In genomic region chr11:77930751-77931540, GRCm38 (mm10) we compare ENCODE assay signal across 8 mouse cellular contexts. TPM values are rescaled to one million over a fixed set of nuclear protein-coding genes. Genes with fewer than 3 reads are reported as not detected.
DNase-seq lines count a peak whose midpoint lies in the region; ATAC-seq and TF ChIP-seq lines count a peak whose summit lies in the region.

Gene Sez6, plus strand, starts transcription at chr11:77930800.

- peak; percentile 92 for DNase-seq in adrenal gland, postnatal 14 days
- DNase-seq in embryo, embryonic 9.5 days (ENCODE audit: extremely low spot score): peak; percentile 82
- peak; percentile 92 for DNase-seq in heart, adult 11 months
- DNase-seq in kidney, adult 18-20 months: peak; percentile 81
- peak; percentile 90 for DNase-seq in limb, embryonic 11.5 days (ENCODE audit: low spot score)
- peak; percentile 93 for DNase-seq in midbrain, embryonic 14.5 days
- DNase-seq in spleen, adult 2 months (ENCODE audit: low read depth in 1 of 2, low spot score in 2 of 2): peak; percentile 15 to 46

- H3K9ac ChIP-seq in limb, embryonic 11.5 days (ENCODE audit: low read length): no peak within 1 kb of the TSS
- H3K9ac ChIP-seq in midbrain, embryonic 14.5 days (replicated peaks; ENCODE audit: low read length): peak within 1 kb of the TSS; percentile 92

- no peak within 1 kb of the TSS for H3K27ac ChIP-seq in limb, embryonic 11.5 days (replicated peaks; ENCODE audit: low read depth, low read length)
- H3K27ac ChIP-seq in midbrain, embryonic 14.5 days (replicated peaks; ENCODE audit: low read depth, low read length): peak within 1 kb of the TSS; percentile 93
- no peak within 1 kb of the TSS for H3K27ac ChIP-seq in spleen, adult 2 months (ENCODE audit: insufficient read depth, low read length)

- peak within 1 kb of the TSS; percentile 84 for H3K4me2 ChIP-seq in limb, embryonic 11.5 days (ENCODE audit: low read depth, severe bottlenecking)
- H3K4me2 ChIP-seq in midbrain, embryonic 14.5 days (ENCODE audit: low read length): peak within 1 kb of the TSS; percentile 87

- H3K9me3 ChIP-seq in limb, embryonic 11.5 days (ENCODE audit: control insufficient read depth, low read length): no peaks in the 10 kb centered on the region
- no peaks in the 10 kb centered on the region for H3K9me3 ChIP-seq in midbrain, embryonic 14.5 days (ENCODE audit: control insufficient read depth, low read length)

- peak; percentile 47; the same call in 1 of the 2 replicates for ATAC-seq in limb, embryonic 11.5 days (ENCODE audit: insufficient number of reproducible peaks, low FRiP score, low TSS enrichment, low read depth)
- peak; percentile 72 for ATAC-seq in midbrain, embryonic 14.5 days (ENCODE audit: low FRiP score, low TSS enrichment)
- ATAC-seq in erythroid progenitor cell, adult 5-6 weeks (replicated peaks; ENCODE audit: low FRiP score, poor library complexity, severe bottlenecking): no peak

- no peak for TF ChIP-seq CTCF in spleen, adult 2 months (IDR thresholded peaks at IDR 0.05; ENCODE audit: extremely low read depth, insufficient read depth, insufficient read length, insufficient replicate concordance)

- no peaks in the 10 kb centered on the region for H3K36me3 ChIP-seq in limb, embryonic 11.5 days (ENCODE audit: control insufficient read depth, insufficient read depth, low read length)
- H3K36me3 ChIP-seq in midbrain, embryonic 14.5 days (ENCODE audit: control insufficient read depth, insufficient read depth, low read length): no peaks in the 10 kb centered on the region
- no peaks in the 10 kb centered on the region for H3K36me3 ChIP-seq in spleen, adult 2 months (ENCODE audit: control insufficient read depth, insufficient read depth, low read length)

- under 1% methylated on average over 92 of the region's 94 CpGs for WGBS in limb, embryonic 11.5 days
- WGBS in midbrain, embryonic 14.5 days: under 1% methylated on average over 94 of the region's 94 CpGs
- 2% methylated on average over 92 of the region's 94 CpGs for WGBS in spleen, adult 2 months

- H3K4me1 ChIP-seq in limb, embryonic 11.5 days (ENCODE audit: control insufficient read depth, insufficient read depth, low read length): peaks cover 25% of the 10 kb centered on the region; the same call in 1 of the 2 replicates
- H3K4me1 ChIP-seq in midbrain, embryonic 14.5 days (ENCODE audit: control insufficient read depth, insufficient read depth, low read length): peaks cover 62% of the 10 kb centered on the region
- H3K4me1 ChIP-seq in spleen, adult 2 months (ENCODE audit: control insufficient read depth, insufficient read depth, insufficient read length): peaks cover 6% of the 10 kb centered on the region; the same call in 1 of the 2 replicates

- H3K4me3 ChIP-seq in limb, embryonic 11.5 days (ENCODE audit: low read depth, low read length): peak within 1 kb of the TSS; percentile 40
- peak within 1 kb of the TSS; percentile 84 for H3K4me3 ChIP-seq in midbrain, embryonic 14.5 days (replicated peaks; ENCODE audit: low read depth, low read length)
- no peak within 1 kb of the TSS for H3K4me3 ChIP-seq in spleen, adult 2 months (ENCODE audit: extremely low read depth, insufficient read depth, insufficient read length)

- peaks cover 69% of the 10 kb centered on the region for H3K27me3 ChIP-seq in limb, embryonic 11.5 days (ENCODE audit: control insufficient read depth, insufficient read depth, low read length)
- peaks cover 14% of the 10 kb centered on the region for H3K27me3 ChIP-seq in midbrain, embryonic 14.5 days (ENCODE audit: control insufficient read depth, insufficient read depth, low read length)
- peaks cover 11% of the 10 kb centered on the region for H3K27me3 ChIP-seq in spleen, adult 2 months (ENCODE audit: control insufficient read depth, insufficient read depth, low read length)

- TF ChIP-seq POLR2A in spleen, adult 2 months (IDR thresholded peaks at IDR 0.05; ENCODE audit: low read depth, low read length): no peak

RNA-seq across cellular contexts. Expression of gene Sez6, which starts in this region (rescaled TPM):
- total RNA-seq in adrenal gland, postnatal 14 days (2021): 3.5 and 3.8 TPM in 2 replicates
- polyA plus RNA-seq in limb, embryonic 11.5 days (2014; fragmentation: Nextera tagmentation; extraction: Ambion mirVana): 0.10 and 0.23 TPM in 2 replicates
- 121 and 124 TPM in 2 replicates for polyA plus RNA-seq in midbrain, embryonic 14.5 days (2014; fragmentation: Nextera tagmentation; extraction: Ambion mirVana)
- polyA plus RNA-seq in spleen, adult 2 months (2012; rRNA removed): 0.02 TPM in 1 of 2 replicates, not detected in the other
- not detected in 2 replicates for total RNA-seq in erythroid progenitor cell, adult 5-6 weeks (2015; ENCODE audit: low replicate concordance)
- total RNA-seq in erythroid progenitor cell, adult 5-6 weeks (2017; ENCODE audit: low replicate concordance): not detected in 2 replicates

Comparison
In these comparisons a context has a peak if more than half of its experiments do, and no peak if none do; other contexts are left out.
1. RNA of gene Sez6 (polyA plus RNA-seq): 121 to 124 TPM in midbrain, embryonic 14.5 days; 0.10 to 0.23 TPM in limb, embryonic 11.5 days and 0.02 TPM in spleen, adult 2 months; every median in the first group is over 10 times any median in the second.
2. Peak in DNase-seq, ATAC-seq, H3K4me3 ChIP-seq and H3K4me2 ChIP-seq in limb, embryonic 11.5 days; RNA of the gene not detected or under 1 TPM.
3. Peak in DNase-seq in spleen, adult 2 months; RNA of the gene not detected or under 1 TPM.
4. DNase-seq: peak in every context shown above with its lines; median percentile 93 in midbrain, embryonic 14.5 days; 92 in adrenal gland, postnatal 14 days; 92 in heart, adult 11 months; 90 in limb, embryonic 11.5 days; 82 in embryo, embryonic 9.5 days; 81 in kidney, adult 18-20 months; 30 in spleen, adult 2 months.